Mouse (Mus musculus): ENCODE results near the gene Stn1.

DNA sequence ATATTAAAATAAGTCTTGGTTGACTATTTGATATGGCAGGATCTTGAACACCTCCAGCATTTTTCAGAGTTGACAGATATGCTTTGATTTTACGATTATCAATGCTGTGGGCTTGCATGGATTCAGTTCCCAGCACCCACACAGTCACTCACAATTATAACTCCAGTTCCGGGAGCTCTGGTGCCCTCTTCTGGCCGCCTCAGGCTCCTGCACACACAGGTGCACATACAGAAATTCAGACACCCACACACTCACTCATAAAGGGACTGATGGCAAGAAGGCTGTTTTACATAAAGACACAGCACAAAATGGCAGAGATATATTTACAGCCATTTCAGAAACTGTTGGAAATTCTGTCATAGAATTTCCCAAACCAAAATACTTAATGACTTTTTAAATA is 48.1 kb downstream of the Stn1 start:
- TF ChIP-seq POLR2A (IDR thresholded peaks at IDR 0.05; ENCODE audit: low read depth, low read length) (no peak), CTCF (IDR thresholded peaks at IDR 0.05; ENCODE audit: borderline replicate concordance, insufficient read depth, low read length) (no peak)

Measured in embryonic fibroblast, embryonic 13.5 days (primary cell).